Mouse (Mus musculus) midbrain, postnatal 0 days (tissue): ENCODE results near the gene Cdk9. TPM values are rescaled to one million over a fixed set of nuclear protein-coding genes. Genes with fewer than 3 reads are reported as not detected.
A peak's percentile ranks its signal among the peaks of the same experiment; 100 is the strongest.

Source experiments
- ATAC-seq: fragments of 200-750 bp; cut with Nextera tagmentation; 2 replicates; pipeline ENCODE4 v1.8.0; 2017; ENCODE audit warnings: moderate number of reproducible peaks, mild to moderate bottlenecking, moderate TSS enrichment, moderate library complexity; ENCODE audit not compliant: low FRiP score
- DNase-seq: peaks from one replicate; pipeline ENCODE4 v3.0.0-alpha.2; 2015; ENCODE audit warnings: low spot score
- H3K27ac ChIP-seq: fragments of 300-500 bp; sonication (generic); 2 replicates; pipeline ENCODE4 v1.5.1; 2014; ENCODE audit warnings: low read depth, mild to moderate bottlenecking, low read length, mixed read lengths
- H3K27me3 ChIP-seq: fragments of 300-500 bp; sonication (generic); 2 replicates; pipeline ENCODE4 v1.6.1; 2014; ENCODE audit warnings: low read length, control low read depth, mixed read lengths; ENCODE audit not compliant: insufficient read depth
- H3K36me3 ChIP-seq: fragments of 300-500 bp; sonication (generic); 2 replicates; pipeline ENCODE4 v1.6.1; 2014; ENCODE audit warnings: low read length, control low read depth, mixed read lengths; ENCODE audit not compliant: insufficient read depth
- H3K4me1 ChIP-seq: fragments of 300-500 bp; sonication (generic); 2 replicates; pipeline ENCODE4 v1.6.1; 2014; ENCODE audit warnings: mild to moderate bottlenecking, control low read depth, antibody characterized with exemption, low read length, mixed read lengths; ENCODE audit not compliant: insufficient read depth
- H3K4me2 ChIP-seq: fragments of 300-500 bp; sonication (generic); 2 replicates; pipeline ENCODE4 v1.6.1; 2014; ENCODE audit warnings: low read depth, mild to moderate bottlenecking, low read length, mixed read lengths; ENCODE audit not compliant: poor library complexity, severe bottlenecking
- H3K4me3 ChIP-seq: fragments of 300-500 bp; sonication (generic); 2 replicates; pipeline ENCODE4 v1.5.1; 2014; ENCODE audit warnings: low read depth, mild to moderate bottlenecking, low read length, moderate library complexity
- H3K9ac ChIP-seq: fragments of 300-500 bp; sonication (generic); replicated peaks from 2 replicates; pipeline ENCODE4 v1.6.1; 2014; ENCODE audit warnings: mild to moderate bottlenecking, low read length, moderate library complexity, mixed read lengths; ENCODE audit not compliant: poor library complexity, severe bottlenecking
- H3K9me3 ChIP-seq: fragments of 300-500 bp; sonication (generic); 2 replicates; pipeline ENCODE4 v1.6.1; 2016; ENCODE audit warnings: low read length, control low read depth
- CTCF ChIP-seq: IDR thresholded peaks from 2 replicates; pipeline ENCODE4 v1.5.1; 2016; ENCODE audit warnings: antibody characterized with exemption, mild to moderate bottlenecking
- WGBS: fragments of 180-500 bp; shearing (Covaris S2); extraction: QIAGEN DNeasy Blood & Tissue Kit; methylation state at CpG from one replicate; pipeline ENCODE4 v1.1.7; 2014; 5-methylcytosine and 5-hydroxymethylcytosine counted together
- microRNA counts: library from miRNA; unstranded; fragments of <30 nt; microRNA quantifications from one replicate; lab custom pipeline; 2015
- microRNA-seq: library from miRNA; unstranded; fragments of <30 nt; microRNA quantifications from one replicate; pipeline ENCODE4, GENCODE M21; 2016; ENCODE audit warnings: borderline number of aligned reads
- polyA plus RNA-seq: library from polyadenylated mRNA; unstranded; fragments of >200 nt; fragmentation: Nextera tagmentation; extraction: Ambion mirVana; gene quantifications from 2 replicates; pipeline ENCODE4 v1.2.1, GENCODE M21; 2015
- total RNA-seq: library from RNA; depleted of rRNA; stranded (reverse); fragments of >200 nt; gene quantifications from 2 replicates; pipeline ENCODE4 v1.2.3, GENCODE M21; 2014; rRNA removed

Cdk9 gene
- total and polyA plus RNA-seq, 2 experiments from 2014 or later = 59.4 to 88.1 TPM

GRCm38 (mm10) chr2:32662291-32662690, 50.6 kb downstream of the Cdk9 start:
- H3K27ac ChIP-seq = no peak overlapping the region
- H3K9ac ChIP-seq = no peak overlapping the region
- no peak overlapping the region for H3K4me2 ChIP-seq
- no peak for TF ChIP-seq CTCF
- ATAC-seq (no peak), DNase-seq (no peak)
- no peaks in the 10 kb centered on the region for H3K36me3 ChIP-seq
- H3K9me3 ChIP-seq = no peaks in the 10 kb centered on the region
- no peaks in the 10 kb centered on the region for H3K27me3 ChIP-seq
- no peak overlapping the region for H3K4me3 ChIP-seq
- WGBS = 55% methylated on average over 5 of the region's 5 CpGs
- no peaks in the 10 kb centered on the region for H3K4me1 ChIP-seq

- Histone ChIP-seq H3K27ac (no peak overlapping the region), H3K9ac (no peak overlapping the region), H3K4me3 (no peak overlapping the region), H3K4me2 (no peak overlapping the region), H3K4me1 (no peaks in the 10 kb centered on the region), H3K27me3 (no peaks in the 10 kb centered on the region), H3K36me3 (no peaks in the 10 kb centered on the region), H3K9me3 (no peaks in the 10 kb centered on the region)
- TF ChIP-seq CTCF = no peak
- ATAC-seq (no peak), DNase-seq (no peak)
- WGBS = 64% methylated on average over 7 of the region's 7 CpGs
Measured at GRCm38 (mm10) chr2:32661509-32662107, 51.3 kb downstream of the Cdk9 start.

GRCm38 (mm10) chr2:32658873-32659272, 54.0 kb downstream of the Cdk9 start:
- no peak for TF ChIP-seq CTCF
- WGBS = 95% methylated on average over 2 of the region's 2 CpGs
- no peak for ATAC-seq

GRCm38 (mm10) chr2:32655826-32656225, 57.0 kb downstream of the Cdk9 start:
- Histone ChIP-seq H3K4me1 (no peaks in the 10 kb centered on the region), H3K4me2 (no peak overlapping the region), H3K9ac (no peak overlapping the region), H3K27me3 (no peaks in the 10 kb centered on the region), H3K36me3 (no peaks in the 10 kb centered on the region), H3K9me3 (no peaks in the 10 kb centered on the region), H3K27ac (no peak overlapping the region), H3K4me3 (no peak overlapping the region)
- no peak for ATAC-seq
- WGBS = 79% methylated on average over 11 of the region's 12 CpGs
- no peak for DNase-seq
- no peak for TF ChIP-seq CTCF

More at GRCm38 (mm10) chr2:32658873-32659272, 54.0 kb downstream of the Cdk9 start:
- no peak overlapping the region for H3K4me3 ChIP-seq
- H3K36me3 ChIP-seq = no peaks in the 10 kb centered on the region
- H3K9me3 ChIP-seq = no peaks in the 10 kb centered on the region
- H3K27ac ChIP-seq = no peak overlapping the region
- H3K27me3 ChIP-seq = no peaks in the 10 kb centered on the region
- no peak for DNase-seq
- H3K9ac ChIP-seq = no peak overlapping the region
- H3K4me1 ChIP-seq = no peaks in the 10 kb centered on the region
- no peak overlapping the region for H3K4me2 ChIP-seq

MicroRNAs encoded within 50 kb of the gene (microRNA counts, 519-probe panel; counts per million panel counts)
- microRNA mmu-miR-2861 (lab: Ali Mortazavi, UCI) = 528 counts per million, percentile 58 among the panel's probes with 10 or more counts

Small RNA genes lying within 50 kb of the gene (microRNA-seq; reads per million reads assigned to microRNA genes)
- gene Gm47291 = not detected
- gene Mir2861 = not detected
- not detected for gene Mir3960
- not detected for gene Mir8093

Other genes with a start within 250 kb of the Cdk9 start
- 21.5 and 24.4 TPM in 2 replicates for gene Fam102a, start 177.7 kb downstream of the Cdk9 start, total RNA-seq
- 6.8 and 7.2 TPM in 2 replicates for gene Fam102a, start 177.7 kb downstream of the Cdk9 start, polyA plus RNA-seq
- 70.0 and 73.3 TPM in 2 replicates for gene Dpm2, start 142.2 kb downstream of the Cdk9 start, total RNA-seq
- 135 and 143 TPM in 2 replicates for gene Dpm2, start 142.2 kb downstream of the Cdk9 start, polyA plus RNA-seq
- gene Pip5kl1, start 138.3 kb downstream of the Cdk9 start, total RNA-seq = 19.3 and 20.0 TPM in 2 replicates
- gene Pip5kl1, start 138.3 kb downstream of the Cdk9 start, polyA plus RNA-seq = 16.5 and 26.5 TPM in 2 replicates
- gene 9430097D07Rik, start 137.4 kb downstream of the Cdk9 start, total RNA-seq = 0.16 and 0.33 TPM in 2 replicates
- 0.69 and 0.82 TPM in 2 replicates for gene 9430097D07Rik, start 137.4 kb downstream of the Cdk9 start, polyA plus RNA-seq
- 50.9 and 51.1 TPM in 2 replicates for gene St6galnac4, start 126.0 kb downstream of the Cdk9 start, total RNA-seq
- gene St6galnac4, start 126.0 kb downstream of the Cdk9 start, polyA plus RNA-seq = 38.0 and 38.6 TPM in 2 replicates
- 113 and 166 TPM in 2 replicates for gene St6galnac6, start 113.4 kb downstream of the Cdk9 start, total RNA-seq
- gene St6galnac6, start 113.4 kb downstream of the Cdk9 start, polyA plus RNA-seq = 42.1 and 45.2 TPM in 2 replicates
- 99.6 and 107 TPM in 2 replicates for gene Ak1, start 91.3 kb downstream of the Cdk9 start, total RNA-seq
- 114 and 133 TPM in 2 replicates for gene Ak1, start 91.3 kb downstream of the Cdk9 start, polyA plus RNA-seq
- 16.7 and 20.0 TPM in 2 replicates for gene Eng, start 66.5 kb downstream of the Cdk9 start, total RNA-seq
- gene Eng, start 66.5 kb downstream of the Cdk9 start, polyA plus RNA-seq = 20.3 and 21.3 TPM in 2 replicates
- gene Fpgs, start 8.9 kb downstream of the Cdk9 start, total RNA-seq = 24.6 and 25.9 TPM in 2 replicates
- 25.1 and 29.6 TPM in 2 replicates for gene Fpgs, start 8.9 kb downstream of the Cdk9 start, polyA plus RNA-seq
- 43.7 and 46.2 TPM in 2 replicates for gene Sh2d3c, start 8.0 kb upstream of the Cdk9 start, total RNA-seq
- 54.4 and 54.6 TPM in 2 replicates for gene Sh2d3c, start 8.0 kb upstream of the Cdk9 start, polyA plus RNA-seq
- 2.5 and 3.8 TPM in 2 replicates for gene 6330409D20Rik, start 27.9 kb upstream of the Cdk9 start, total RNA-seq
- 3.7 and 4.0 TPM in 2 replicates for gene 6330409D20Rik, start 27.9 kb upstream of the Cdk9 start, polyA plus RNA-seq
- gene Tor2a, start 44.2 kb upstream of the Cdk9 start, total RNA-seq = 43.8 and 72.8 TPM in 2 replicates
- gene Tor2a, start 44.2 kb upstream of the Cdk9 start, polyA plus RNA-seq = 42.0 and 44.9 TPM in 2 replicates
- gene Ttc16, start 62.6 kb upstream of the Cdk9 start, total RNA-seq = 0.90 and 3.2 TPM in 2 replicates
- 0.32 and 0.44 TPM in 2 replicates for gene Ttc16, start 62.6 kb upstream of the Cdk9 start, polyA plus RNA-seq
- 2.1 and 2.7 TPM in 2 replicates for gene Ptrh1, start 62.7 kb upstream of the Cdk9 start, total RNA-seq
- 3.8 and 3.9 TPM in 2 replicates for gene Ptrh1, start 62.7 kb upstream of the Cdk9 start, polyA plus RNA-seq
- gene Cfap157, start 71.4 kb upstream of the Cdk9 start, total RNA-seq = 0.19 and 1.4 TPM in 2 replicates
- 0.48 and 1.1 TPM in 2 replicates for gene Cfap157, start 71.4 kb upstream of the Cdk9 start, polyA plus RNA-seq
- gene Stxbp1, start 134.2 kb upstream of the Cdk9 start, total RNA-seq = 185 and 264 TPM in 2 replicates
- 424 and 430 TPM in 2 replicates for gene Stxbp1, start 134.2 kb upstream of the Cdk9 start, polyA plus RNA-seq
- gene Fam129b, start 163.0 kb upstream of the Cdk9 start, total RNA-seq = 39.5 and 40.9 TPM in 2 replicates
- gene Fam129b, start 163.0 kb upstream of the Cdk9 start, polyA plus RNA-seq = 17.7 and 18.1 TPM in 2 replicates
- gene Rpl12, start 248.5 kb upstream of the Cdk9 start, total RNA-seq = 173 and 196 TPM in 2 replicates
- 102 and 107 TPM in 2 replicates for gene Rpl12, start 248.5 kb upstream of the Cdk9 start, polyA plus RNA-seq
- 31.4 and 37.3 TPM in 2 replicates for gene Lrsam1, start 248.5 kb upstream of the Cdk9 start, total RNA-seq
- 25.3 and 26.2 TPM in 2 replicates for gene Lrsam1, start 248.5 kb upstream of the Cdk9 start, polyA plus RNA-seq